Mouse (Mus musculus): ENCODE data around the gene 3110082I17Rik. TPM values are rescaled to one million over a fixed set of nuclear protein-coding genes. Genes with fewer than 3 reads are reported as not detected.

The 3110082I17Rik gene
- polyA plus RNA-seq, 1 experiment, result 6.2 TPM

GRCm38 (mm10) chr5:139324691-139325394 is 135.5 kb downstream of the 3110082I17Rik start:
- Histone ChIP-seq H3K27me3 (ENCODE audit: control insufficient read depth, insufficient read depth, low read length) (no peaks in the 10 kb centered on the region), H3K27ac (ENCODE audit: insufficient read depth, low read depth, low read length) (peak overlapping the region; percentile 80), H3K4me3 (ENCODE audit: low read depth, low read length) (peak overlapping the region; percentile 71), H3K4me1 (ENCODE audit: control insufficient read depth, insufficient read depth, insufficient read length, low read length) (peaks cover 28% of the 10 kb centered on the region), H3K36me3 (ENCODE audit: control insufficient read depth, insufficient read depth, low read length) (peaks cover 9% of the 10 kb centered on the region)
- TF ChIP-seq POLR2A (IDR thresholded peaks at IDR 0.05; ENCODE audit: low read depth, low read length) (no peak), CTCF (IDR thresholded peaks at IDR 0.05; ENCODE audit: extremely low read depth, insufficient read length, insufficient replicate concordance, low read depth, low read length) (no peak)
- WGBS, result 1% methylated on average over 61 of the region's 62 CpGs

- TF ChIP-seq POLR2A (IDR thresholded peaks at IDR 0.05; ENCODE audit: low read depth, low read length), result no peak; the same call in 1 of the 2 replicates
- TF ChIP-seq CTCF (IDR thresholded peaks at IDR 0.05; ENCODE audit: extremely low read depth, insufficient read length, insufficient replicate concordance, low read depth, low read length), result peak; percentile 2; the same call in 1 of the 2 replicates
- WGBS, result 28% methylated on average over 5 of the region's 5 CpGs
- Histone ChIP-seq H3K36me3 (ENCODE audit: control insufficient read depth, insufficient read depth, low read length) (peaks cover 9% of the 10 kb centered on the region), H3K4me3 (ENCODE audit: low read depth, low read length) (peak overlapping the region; percentile 71), H3K27me3 (ENCODE audit: control insufficient read depth, insufficient read depth, low read length) (no peaks in the 10 kb centered on the region), H3K4me1 (ENCODE audit: control insufficient read depth, insufficient read depth, insufficient read length, low read length) (peaks cover 29% of the 10 kb centered on the region), H3K27ac (ENCODE audit: insufficient read depth, low read depth, low read length) (peak overlapping the region; percentile 80)
Measured at GRCm38 (mm10) chr5:139324045-139324491, 136.3 kb downstream of the 3110082I17Rik start.

- Histone ChIP-seq H3K27ac (ENCODE audit: insufficient read depth, low read depth, low read length) (peak overlapping the region; percentile 80), H3K4me3 (ENCODE audit: low read depth, low read length) (peak overlapping the region; percentile 71), H3K36me3 (ENCODE audit: control insufficient read depth, insufficient read depth, low read length) (peaks cover 9% of the 10 kb centered on the region), H3K27me3 (ENCODE audit: control insufficient read depth, insufficient read depth, low read length) (no peaks in the 10 kb centered on the region), H3K4me1 (ENCODE audit: control insufficient read depth, insufficient read depth, insufficient read length, low read length) (peaks cover 34% of the 10 kb centered on the region)
- WGBS, result 74% methylated on average over 9 of the region's 9 CpGs
- TF ChIP-seq POLR2A (IDR thresholded peaks at IDR 0.05; ENCODE audit: low read depth, low read length), result no peak
- no peak for TF ChIP-seq CTCF (IDR thresholded peaks at IDR 0.05; ENCODE audit: extremely low read depth, insufficient read length, insufficient replicate concordance, low read depth, low read length)
Measured at GRCm38 (mm10) chr5:139323260-139323924, 136.9 kb downstream of the 3110082I17Rik start.

- Histone ChIP-seq H3K4me1 (ENCODE audit: control insufficient read depth, insufficient read depth, insufficient read length, low read length) (peaks cover 45% of the 10 kb centered on the region), H3K36me3 (ENCODE audit: control insufficient read depth, insufficient read depth, low read length) (peaks cover 9% of the 10 kb centered on the region), H3K27me3 (ENCODE audit: control insufficient read depth, insufficient read depth, low read length) (no peaks in the 10 kb centered on the region), H3K27ac (ENCODE audit: insufficient read depth, low read depth, low read length) (no peak overlapping the region), H3K4me3 (ENCODE audit: low read depth, low read length) (no peak overlapping the region)
- WGBS, result 87% methylated on average over 6 of the region's 6 CpGs
- no peak for TF ChIP-seq CTCF (IDR thresholded peaks at IDR 0.05; ENCODE audit: extremely low read depth, insufficient read length, insufficient replicate concordance, low read depth, low read length)
Measured at GRCm38 (mm10) chr5:139321331-139321730, 139.0 kb downstream of the 3110082I17Rik start.

- Histone ChIP-seq H3K4me1 (ENCODE audit: control insufficient read depth, insufficient read depth, insufficient read length, low read length) (peaks cover 45% of the 10 kb centered on the region), H3K36me3 (ENCODE audit: control insufficient read depth, insufficient read depth, low read length) (peaks cover 9% of the 10 kb centered on the region), H3K4me3 (ENCODE audit: low read depth, low read length) (no peak overlapping the region), H3K27ac (ENCODE audit: insufficient read depth, low read depth, low read length) (no peak overlapping the region), H3K27me3 (ENCODE audit: control insufficient read depth, insufficient read depth, low read length) (no peaks in the 10 kb centered on the region)
- 75% methylated on average over 7 of the region's 7 CpGs for WGBS
- TF ChIP-seq POLR2A (IDR thresholded peaks at IDR 0.05; ENCODE audit: low read depth, low read length) (no peak), CTCF (IDR thresholded peaks at IDR 0.05; ENCODE audit: extremely low read depth, insufficient read length, insufficient replicate concordance, low read depth, low read length) (no peak)
Measured at GRCm38 (mm10) chr5:139320424-139320823, 139.9 kb downstream of the 3110082I17Rik start.

GRCm38 (mm10) chr5:139317751-139318504 is 142.4 kb downstream of the 3110082I17Rik start:
- 50% methylated on average over 21 of the region's 21 CpGs for WGBS
- 0 out of 2 replicates have a peak, but pooled peaks have one; percentile 11 for TF ChIP-seq POLR2A (IDR thresholded peaks at IDR 0.05; ENCODE audit: low read depth, low read length)
- TF ChIP-seq CTCF (IDR thresholded peaks at IDR 0.05; ENCODE audit: extremely low read depth, insufficient read length, insufficient replicate concordance, low read depth, low read length), result no peak
- H3K4me3 ChIP-seq (ENCODE audit: low read depth, low read length), result peak overlapping the region; percentile 24
- peaks cover 55% of the 10 kb centered on the region for H3K4me1 ChIP-seq (ENCODE audit: control insufficient read depth, insufficient read depth, insufficient read length, low read length)
- peak overlapping the region; percentile 99 for H3K27ac ChIP-seq (ENCODE audit: insufficient read depth, low read depth, low read length)
- H3K27me3 ChIP-seq (ENCODE audit: control insufficient read depth, insufficient read depth, low read length), result no peaks in the 10 kb centered on the region
- H3K36me3 ChIP-seq (ENCODE audit: control insufficient read depth, insufficient read depth, low read length), result peaks cover 6% of the 10 kb centered on the region
